Comparison of ENCODE assay signal across 12 mouse cellular contexts in genomic region chr9:118647495-118647894, GRCm38 (mm10). TPM values are rescaled to one million over a fixed set of nuclear protein-coding genes. Genes with fewer than 3 reads are reported as not detected.
DNase-seq lines count a peak whose midpoint lies in the region.
"Had no signal": no experiment of that assay in that cellular context is flagged by ENCODE, and none has a peak within 500 bp of the region (broad histone marks: within the 10 kb centered on the region; RNA-seq: fewer than 3 reads in every experiment).

No protein-coding gene starts in this region.

- intact Hi-C loops in heart, postnatal 36 days (cut with DNase I) = no loop called here
- intact Hi-C loops in left cerebral cortex, postnatal 25 days (cut with DNase I) = no loop called here

- DNase-seq in heart, adult 8-10 months (ENCODE audit: low spot score) = peak; percentile 30
- no peak for DNase-seq in heart, postnatal 36 days
- DNase-seq in kidney, postnatal 14 days = peak; percentile 18
- no peak for DNase-seq in kidney, adult 18-20 months
- peak; percentile 61 to 81 for DNase-seq in lung, adult 18-20 months
- DNase-seq in lung, postnatal 4 days = peak; percentile 52 to 83
- no peak for DNase-seq in left cerebral cortex, postnatal 25 days (ENCODE audit: low spot score in 2 of 2)
- DNase-seq: adrenal gland, adult 2 months; cerebellum, postnatal 10 days; kidney, adult 8-10 months; layer of hippocampus, adult 9-11 months; thymus, postnatal 4 days had no signal

RNA-seq across cellular contexts. Expression of gene Itga9, which starts 41.0 kb away (rescaled TPM):
- total RNA-seq in heart, adult 8-10 months (2022) = 10 to 100 TPM; 24.9 to 42.6 (median 36.7) TPM
- 10 to 100 TPM; 49.5 to 60.2 TPM for total RNA-seq in heart, postnatal 36 days (2021)
- total RNA-seq in left cerebral cortex, postnatal 25 days (2021) = 1 to 10 TPM; 6.7 to 7.0 TPM

Comparison
In these comparisons a context has a peak if more than half of its experiments do, and no peak if none do; other contexts are left out.
1. DNase-seq: peak in heart, adult 8-10 months (single experiment), kidney, postnatal 14 days (single experiment), lung, adult 18-20 months (2 of 2) and lung, postnatal 4 days (2 of 2); none in heart, postnatal 36 days (0 of 2), kidney, adult 18-20 months (single experiment) and left cerebral cortex, postnatal 25 days (0 of 2).